Mouse (Mus musculus): ENCODE data around the gene Zscan18. TPM values are rescaled to one million over a fixed set of nuclear protein-coding genes. Genes with fewer than 3 reads are reported as not detected.
A peak's percentile ranks its signal among the peaks of the same experiment; 100 is the strongest.

The Zscan18 gene
- polyA plus RNA-seq, 1 experiment from 2014 or later: 30.9 TPM

- Histone ChIP-seq H3K27me3 (replicated peaks; ENCODE audit: control insufficient read depth, insufficient read depth, low read length) (no peaks in the 10 kb centered on the region), H3K9ac (replicated peaks; ENCODE audit: low read depth, low read length) (0 out of 2 replicates have a peak overlapping the region, but pooled peaks have one; percentile 6), H3K4me2 (ENCODE audit: low read length) (peak overlapping the region; percentile 23), H3K4me1 (replicated peaks; ENCODE audit: control insufficient read depth, insufficient read depth, low read length) (no peaks in the 10 kb centered on the region), H3K9me3 (ENCODE audit: control insufficient read depth, low read length) (0 out of 2 replicates have a peak, but pooled peaks cover 2% of the 10 kb centered on the region), H3K27ac (ENCODE audit: low read length) (no peak overlapping the region), H3K4me3 (replicated peaks; ENCODE audit: low read length) (peak overlapping the region; percentile 19; the same call in 1 of the 2 replicates), H3K36me3 (ENCODE audit: control insufficient read depth, insufficient read depth) (no peaks in the 10 kb centered on the region)
- peak; percentile 59; the same call in 1 of the 2 replicates for ATAC-seq
- WGBS: 76% methylated on average over 24 of the region's 24 CpGs
Observed at GRCm38 (mm10) chr7:12749431-12750198, 53.8 kb downstream of the Zscan18 start.

GRCm38 (mm10) chr7:12734904-12735303, 68.5 kb downstream of the Zscan18 start, which contains the start of gene Vmn2r56:
Gene Vmn2r56 (minus strand): TSS chr7:12735004.
- Histone ChIP-seq H3K4me3 (replicated peaks; ENCODE audit: low read length) (no peak within 1 kb of the TSS), H3K27me3 (replicated peaks; ENCODE audit: control insufficient read depth, insufficient read depth, low read length) (no peaks in the 10 kb centered on the region), H3K27ac (ENCODE audit: low read length) (no peak within 1 kb of the TSS), H3K9ac (replicated peaks; ENCODE audit: low read depth, low read length) (no peak within 1 kb of the TSS), H3K36me3 (ENCODE audit: control insufficient read depth, insufficient read depth) (no peaks in the 10 kb centered on the region), H3K9me3 (ENCODE audit: control insufficient read depth, low read length) (no peaks in the 10 kb centered on the region), H3K4me2 (ENCODE audit: low read length) (no peak within 1 kb of the TSS), H3K4me1 (replicated peaks; ENCODE audit: control insufficient read depth, insufficient read depth, low read length) (no peaks in the 10 kb centered on the region)
- 26% methylated on average over 1 of the region's 1 CpGs for WGBS
- no peak for ATAC-seq

Other genes starting within 250 kb of the Zscan18 start
- 0.01 TPM in 1 of 2 replicates, not detected in the other for gene Vmn2r53, start 194.8 kb downstream of the Zscan18 start, polyA plus RNA-seq (2015; fragmentation: Nextera tagmentation; extraction: Ambion mirVana)
- not detected in 2 replicates for gene Vmn2r54, start 163.3 kb downstream of the Zscan18 start, polyA plus RNA-seq (2015; fragmentation: Nextera tagmentation; extraction: Ambion mirVana)
- not detected in 2 replicates for gene Vmn2r55, start 118.6 kb downstream of the Zscan18 start, polyA plus RNA-seq (2015; fragmentation: Nextera tagmentation; extraction: Ambion mirVana)
- gene Vmn2r56, start 68.6 kb downstream of the Zscan18 start, polyA plus RNA-seq (2015; fragmentation: Nextera tagmentation; extraction: Ambion mirVana): not detected in 2 replicates
- 27.5 and 32.1 TPM in 2 replicates for gene Zfp329, start 15.2 kb upstream of the Zscan18 start, polyA plus RNA-seq (2015; fragmentation: Nextera tagmentation; extraction: Ambion mirVana)
- gene Zfp110, start 31.1 kb upstream of the Zscan18 start, polyA plus RNA-seq (2015; fragmentation: Nextera tagmentation; extraction: Ambion mirVana): 42.0 and 43.0 TPM in 2 replicates
- gene Zfp128, start 77.5 kb upstream of the Zscan18 start, polyA plus RNA-seq (2015; fragmentation: Nextera tagmentation; extraction: Ambion mirVana): 9.0 and 10.2 TPM in 2 replicates
- 13.8 and 15.0 TPM in 2 replicates for gene Zscan22, start 94.2 kb upstream of the Zscan18 start, polyA plus RNA-seq (2015; fragmentation: Nextera tagmentation; extraction: Ambion mirVana)
- gene Rps5, start 118.7 kb upstream of the Zscan18 start, polyA plus RNA-seq (2015; fragmentation: Nextera tagmentation; extraction: Ambion mirVana): 660 and 678 TPM in 2 replicates
- gene Rnf225, start 123.8 kb upstream of the Zscan18 start, polyA plus RNA-seq (2015; fragmentation: Nextera tagmentation; extraction: Ambion mirVana): 0.65 and 0.67 TPM in 2 replicates
- gene Zfp324, start 162.2 kb upstream of the Zscan18 start, polyA plus RNA-seq (2015; fragmentation: Nextera tagmentation; extraction: Ambion mirVana): 16.8 and 17.4 TPM in 2 replicates
- gene Zfp446, start 174.2 kb upstream of the Zscan18 start, polyA plus RNA-seq (2015; fragmentation: Nextera tagmentation; extraction: Ambion mirVana): 11.8 and 13.0 TPM in 2 replicates
- 0.21 and 0.75 TPM in 2 replicates for gene Slc27a5, start 194.6 kb upstream of the Zscan18 start, polyA plus RNA-seq (2015; fragmentation: Nextera tagmentation; extraction: Ambion mirVana)
- gene Trim28, start 195.5 kb upstream of the Zscan18 start, polyA plus RNA-seq (2015; fragmentation: Nextera tagmentation; extraction: Ambion mirVana): 230 and 237 TPM in 2 replicates
- 43.0 and 44.1 TPM in 2 replicates for gene Zbtb45, start 206.4 kb upstream of the Zscan18 start, polyA plus RNA-seq (2015; fragmentation: Nextera tagmentation; extraction: Ambion mirVana)
- gene Chmp2a, start 231.2 kb upstream of the Zscan18 start, polyA plus RNA-seq (2015; fragmentation: Nextera tagmentation; extraction: Ambion mirVana): 170 and 175 TPM in 2 replicates
- 66.8 and 67.7 TPM in 2 replicates for gene Ube2m, start 234.6 kb upstream of the Zscan18 start, polyA plus RNA-seq (2015; fragmentation: Nextera tagmentation; extraction: Ambion mirVana)

Data from forebrain, embryonic 16.5 days (tissue).